Mouse (Mus musculus): ENCODE results near the gene Xpot. TPM values are rescaled to one million over a fixed set of nuclear protein-coding genes. Genes with fewer than 3 reads are reported as not detected.

Xpot gene
- polyA plus RNA-seq, 1 experiment from 2014 or later = 46.3 TPM

Small RNAs within 50 kb of the gene (microRNA-seq; reads per million reads assigned to microRNA genes)
- not detected for gene Gm24330

Other genes with a start within 250 kb of the Xpot start
- 11.4 and 13.5 TPM in 2 replicates for gene Rassf3, start 150.0 kb downstream of the Xpot start, polyA plus RNA-seq (2016; fragmentation: Nextera tagmentation; extraction: Ambion mirVana)
- gene Tbk1, start 39.5 kb downstream of the Xpot start, polyA plus RNA-seq (2016; fragmentation: Nextera tagmentation; extraction: Ambion mirVana) = 33.6 and 35.8 TPM in 2 replicates
- gene D930020B18Rik, start 15.3 kb upstream of the Xpot start, polyA plus RNA-seq (2016; fragmentation: Nextera tagmentation; extraction: Ambion mirVana) = 0.14 TPM in 1 of 2 replicates, not detected in the other
- 2.3 and 2.4 TPM in 2 replicates for gene BC048403, start 113.6 kb upstream of the Xpot start, polyA plus RNA-seq (2016; fragmentation: Nextera tagmentation; extraction: Ambion mirVana)

Measured in neural tube, embryonic 12.5 days (tissue).